Mouse (Mus musculus): ENCODE measurements around the gene March2.

DNA sequence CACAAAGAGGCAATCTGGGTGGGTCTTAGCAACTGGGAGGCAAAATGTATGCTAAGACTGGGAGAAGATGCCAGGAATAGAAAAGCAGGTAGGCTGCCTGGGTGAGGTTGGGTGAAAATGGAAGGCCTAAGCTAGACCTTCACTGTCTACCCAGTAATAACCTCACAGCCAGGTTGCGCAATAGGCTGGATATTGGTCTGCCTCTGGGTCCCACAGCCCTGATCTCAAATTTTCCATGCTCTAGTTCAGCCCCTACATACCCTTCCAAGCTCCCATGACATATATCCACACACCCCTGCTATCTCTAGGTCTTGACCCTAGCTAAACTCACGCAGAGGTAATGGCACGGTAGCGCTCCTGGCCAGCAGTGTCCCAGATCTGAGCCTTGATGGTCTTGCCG lies 31.0 kb upstream of the March2 start:
- TF ChIP-seq CTCF (IDR thresholded peaks at IDR 0.05; ENCODE audit: control insufficient read depth, insufficient read depth, low read length) (no peak), POLR2A (IDR thresholded peaks at IDR 0.05; ENCODE audit: borderline replicate concordance, control insufficient read depth, low read depth, low read length) (no peak)

All from bone marrow, adult 2 months (tissue).